Mouse (Mus musculus): ENCODE measurements at regions not wholly inside any gene's neighbourhood (a gene's known extent, or its start where the extent isn't known, plus 50 kb on each side); places are given as distances from the start of the nearest gene placed in this dataset.
A peak's percentile ranks its signal among the peaks of the same experiment; 100 is the strongest.

DNA sequence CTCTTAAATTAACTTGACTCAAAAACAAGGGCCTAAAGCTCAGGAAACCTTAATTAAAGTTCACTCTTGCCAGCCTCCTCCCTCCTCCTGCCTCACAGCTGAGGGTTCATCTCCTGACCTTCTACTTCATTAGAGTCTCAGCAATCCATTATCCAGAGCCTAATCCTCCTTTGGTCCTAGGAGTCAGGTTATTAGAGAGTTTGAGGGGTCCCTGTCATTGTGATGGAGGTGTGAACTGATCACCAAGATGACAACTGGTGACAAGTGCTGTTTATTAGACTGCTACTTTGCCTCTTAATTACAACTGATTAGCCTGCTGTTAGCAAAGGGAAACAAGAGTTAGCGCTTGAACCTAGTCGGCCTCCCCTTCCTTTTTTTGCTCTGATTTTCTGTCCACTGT, 481.1 kb downstream of the Ofcc1 start:
- peaks cover 13% of the 10 kb centered on the region for H3K4me1 ChIP-seq
- H3K27ac ChIP-seq, result no peak overlapping the region
- H3K36me3 ChIP-seq (ENCODE audit: poor library complexity, severe bottlenecking), result no peaks in the 10 kb centered on the region
- no peak overlapping the region for H3K9ac ChIP-seq
- peaks cover 10% of the 10 kb centered on the region; the same call in 1 of the 2 replicates for H3K27me3 ChIP-seq
- H3K4me2 ChIP-seq, result no peak overlapping the region
- no peaks in the 10 kb centered on the region for H3K9me3 ChIP-seq (replicated peaks)
- no peak for ATAC-seq
- no peak overlapping the region for H3K4me3 ChIP-seq
- WGBS, result 9% methylated on average over 2 of the region's 2 CpGs

GRCm38 (mm10) chr13:39877361-39878141, 483.7 kb downstream of the Ofcc1 start:
- H3K27ac ChIP-seq, result peak overlapping the region; percentile 57
- WGBS, result 5% methylated on average over 16 of the region's 16 CpGs
- 0 out of 2 replicates have a peak overlapping the region, but pooled peaks have one; percentile 21 for H3K9ac ChIP-seq
- ATAC-seq, result peak; percentile 90
- peaks cover 10% of the 10 kb centered on the region; the same call in 1 of the 2 replicates for H3K27me3 ChIP-seq
- peak overlapping the region; percentile 18 for H3K4me3 ChIP-seq
- peaks cover 13% of the 10 kb centered on the region for H3K4me1 ChIP-seq
- peak overlapping the region; percentile 55 for H3K4me2 ChIP-seq
- H3K36me3 ChIP-seq (ENCODE audit: poor library complexity, severe bottlenecking), result no peaks in the 10 kb centered on the region
- no peaks in the 10 kb centered on the region for H3K9me3 ChIP-seq (replicated peaks)

- Histone ChIP-seq H3K4me3 (no peak overlapping the region), H3K4me2 (no peak overlapping the region), H3K4me1 (no peaks in the 10 kb centered on the region), H3K9me3 (replicated peaks) (no peaks in the 10 kb centered on the region), H3K36me3 (ENCODE audit: poor library complexity, severe bottlenecking) (no peaks in the 10 kb centered on the region), H3K27me3 (no peaks in the 10 kb centered on the region), H3K27ac (no peak overlapping the region), H3K9ac (no peak overlapping the region)
- ATAC-seq, result no peak
- 82% methylated on average over 6 of the region's 6 CpGs for WGBS
Observed at GRCm38 (mm10) chr13:39852257-39852800, 508.9 kb downstream of the Ofcc1 start.

DNA sequence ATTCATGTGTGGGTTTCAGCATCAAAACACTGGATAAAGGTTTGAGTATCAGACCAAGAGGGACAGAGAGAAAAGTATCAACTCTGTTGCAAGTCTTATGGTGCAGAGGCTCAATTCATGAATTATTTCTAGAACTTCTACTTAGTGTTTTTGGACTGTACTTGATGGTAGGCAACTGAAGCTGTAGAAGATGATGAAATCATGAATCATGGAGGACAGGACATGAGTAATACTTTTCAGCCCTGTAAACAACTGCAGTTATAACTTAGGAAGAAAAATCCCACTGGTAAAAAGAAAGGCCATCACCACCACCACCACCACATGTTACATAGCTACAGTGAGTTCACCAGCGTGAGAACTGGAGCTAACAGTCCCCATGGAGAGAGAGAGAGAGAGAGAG, 511.9 kb downstream of the Ofcc1 start:
- Histone ChIP-seq H3K27me3 (no peaks in the 10 kb centered on the region), H3K36me3 (ENCODE audit: poor library complexity, severe bottlenecking) (no peaks in the 10 kb centered on the region), H3K4me1 (no peaks in the 10 kb centered on the region), H3K9me3 (replicated peaks) (no peaks in the 10 kb centered on the region), H3K4me3 (no peak overlapping the region), H3K27ac (no peak overlapping the region), H3K4me2 (no peak overlapping the region), H3K9ac (no peak overlapping the region)
- 75% methylated on average over 1 of the region's 1 CpGs for WGBS
- no peak for ATAC-seq

DNA sequence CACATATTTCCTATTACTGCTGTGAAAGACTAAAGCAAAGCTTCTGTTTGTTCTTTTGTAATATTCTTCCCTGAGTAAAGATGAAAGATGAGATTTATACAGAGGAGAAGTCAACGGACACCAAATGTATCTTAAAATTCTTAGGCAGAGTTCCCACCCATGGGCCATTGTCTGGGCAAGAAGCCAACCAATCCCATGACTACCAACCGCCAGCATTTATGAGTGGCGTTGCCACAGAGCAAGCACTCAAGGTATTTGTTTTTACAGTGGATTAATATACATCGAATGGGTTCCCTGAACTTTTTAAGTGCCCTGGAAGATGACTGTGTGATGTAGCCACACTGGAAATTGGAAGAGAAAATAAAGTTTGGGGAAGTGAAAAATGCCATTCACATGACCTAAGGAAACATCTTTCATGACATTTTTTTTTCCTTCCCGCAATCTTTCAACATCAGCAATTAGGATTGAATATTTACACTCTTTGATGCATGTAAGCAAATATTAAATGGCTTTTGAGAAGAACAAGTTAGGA, 525.1 kb downstream of the Ofcc1 start:
- Histone ChIP-seq H3K9me3 (replicated peaks) (no peaks in the 10 kb centered on the region), H3K36me3 (ENCODE audit: poor library complexity, severe bottlenecking) (no peaks in the 10 kb centered on the region), H3K27ac (no peak overlapping the region), H3K4me2 (no peak overlapping the region), H3K27me3 (no peaks in the 10 kb centered on the region), H3K4me1 (peaks cover 17% of the 10 kb centered on the region), H3K4me3 (no peak overlapping the region), H3K9ac (no peak overlapping the region)
- 56% methylated on average over 5 of the region's 5 CpGs for WGBS
- ATAC-seq, result no peak

DNA sequence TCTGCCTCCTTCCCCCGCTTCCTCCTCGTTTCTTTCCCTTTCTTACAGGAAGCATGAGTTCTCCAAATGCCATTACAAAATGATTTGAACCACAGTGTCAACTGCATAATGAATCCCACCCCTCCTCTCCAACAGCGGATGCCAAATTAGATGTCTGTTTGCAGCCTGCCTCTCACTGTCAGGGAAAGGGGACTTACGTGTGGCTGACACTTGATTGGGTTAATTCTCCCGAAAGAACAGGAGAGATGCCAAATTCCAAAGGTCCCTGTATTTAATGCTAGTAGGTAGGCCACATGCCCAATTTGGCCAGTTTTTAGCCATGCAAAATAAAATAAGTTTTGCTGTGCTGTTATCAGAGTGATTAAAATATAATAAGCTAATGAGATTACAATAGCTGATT, 525.9 kb downstream of the Ofcc1 start:
- Histone ChIP-seq H3K9me3 (replicated peaks) (no peaks in the 10 kb centered on the region), H3K27ac (peak overlapping the region; percentile 31; the same call in 1 of the 2 replicates), H3K4me3 (no peak overlapping the region), H3K9ac (no peak overlapping the region), H3K27me3 (0 out of 2 replicates have a peak, but pooled peaks cover 4% of the 10 kb centered on the region), H3K36me3 (ENCODE audit: poor library complexity, severe bottlenecking) (no peaks in the 10 kb centered on the region), H3K4me2 (peak overlapping the region; percentile 43; the same call in 1 of the 2 replicates), H3K4me1 (peaks cover 17% of the 10 kb centered on the region)
- 8% methylated on average over 5 of the region's 5 CpGs for WGBS
- peak; percentile 78 for ATAC-seq

DNA sequence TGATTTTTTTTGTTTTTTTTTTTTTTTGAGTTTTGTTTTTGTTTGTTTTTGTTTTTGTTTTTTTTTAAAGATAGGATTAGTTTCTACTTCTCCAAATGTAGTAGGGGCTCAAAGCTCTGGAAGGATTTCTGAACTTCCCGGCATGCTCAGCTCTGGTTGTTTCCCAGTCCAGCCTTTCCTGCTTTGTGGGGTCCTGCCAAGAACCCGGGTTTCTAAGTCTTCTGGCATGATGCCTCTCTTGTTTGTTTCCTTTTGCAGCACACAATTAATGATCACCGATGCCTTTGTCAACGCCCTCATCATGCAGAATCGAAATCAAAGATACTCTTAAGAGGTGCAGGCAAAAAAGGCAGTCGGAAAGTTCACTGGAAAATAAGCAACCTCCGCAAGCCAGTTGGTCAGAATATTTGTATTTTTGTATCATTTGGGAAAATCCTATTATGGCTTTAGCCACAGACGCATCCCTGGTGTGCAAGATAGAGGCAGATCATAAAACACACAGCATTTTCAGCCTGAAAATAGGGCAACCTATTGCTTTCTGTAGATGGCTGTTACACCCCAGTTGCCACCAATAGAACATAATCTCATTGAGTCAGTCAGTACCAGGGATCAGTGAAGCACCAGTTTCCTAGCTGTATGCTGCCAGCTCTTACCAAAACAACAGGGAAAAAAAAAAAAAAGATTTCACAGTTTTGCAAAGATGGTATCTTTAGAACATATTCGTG, 526.6 kb downstream of the Ofcc1 start:
- Histone ChIP-seq H3K9ac (no peak overlapping the region), H3K9me3 (replicated peaks) (no peaks in the 10 kb centered on the region), H3K4me2 (peak overlapping the region; percentile 43), H3K27ac (peak overlapping the region; percentile 31; the same call in 1 of the 2 replicates), H3K4me3 (no peak overlapping the region), H3K27me3 (0 out of 2 replicates have a peak, but pooled peaks cover 4% of the 10 kb centered on the region), H3K36me3 (ENCODE audit: poor library complexity, severe bottlenecking) (no peaks in the 10 kb centered on the region), H3K4me1 (peaks cover 17% of the 10 kb centered on the region)
- 29% methylated on average over 9 of the region's 9 CpGs for WGBS
- peak; percentile 73 for ATAC-seq

- Histone ChIP-seq H3K27ac (peak overlapping the region; percentile 68), H3K4me1 (peaks cover 18% of the 10 kb centered on the region), H3K36me3 (ENCODE audit: poor library complexity, severe bottlenecking) (no peaks in the 10 kb centered on the region), H3K9me3 (replicated peaks) (no peaks in the 10 kb centered on the region), H3K9ac (peak overlapping the region; percentile 45), H3K4me3 (peak overlapping the region; percentile 41), H3K4me2 (peak overlapping the region; percentile 69), H3K27me3 (no peaks in the 10 kb centered on the region)
- 4% methylated on average over 20 of the region's 20 CpGs for WGBS
- ATAC-seq, result peak; percentile 74
Observed at GRCm38 (mm10) chr13:39823965-39824555, 537.2 kb downstream of the Ofcc1 start.

DNA sequence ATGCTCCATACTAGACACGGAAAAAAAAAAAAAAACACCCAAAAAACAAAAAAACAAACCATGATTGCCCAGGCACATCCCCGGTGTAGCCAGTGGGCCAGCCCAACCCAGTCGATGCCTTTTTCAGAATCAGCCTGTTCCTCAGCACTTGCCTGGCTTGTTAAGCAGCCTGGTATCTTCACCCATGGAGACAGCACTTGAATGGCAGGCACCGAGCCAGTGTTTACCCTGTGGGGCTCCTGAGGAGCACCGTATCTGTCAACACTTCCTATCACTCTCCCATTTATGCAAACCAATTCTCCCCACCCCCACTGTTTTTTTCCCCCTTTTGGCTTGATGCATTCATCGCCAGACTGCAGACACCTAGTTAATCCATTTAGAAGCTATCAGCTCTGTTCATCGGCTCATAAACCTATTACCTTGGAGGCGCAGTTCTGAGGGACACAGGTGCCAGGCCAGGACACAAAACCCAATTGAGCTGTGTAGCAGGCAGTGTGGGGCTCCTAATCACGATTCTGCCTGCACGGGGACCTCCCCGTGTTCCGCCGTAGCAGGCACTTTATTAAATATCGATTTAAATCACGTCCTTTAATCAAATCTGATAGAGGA, 537.8 kb downstream of the Ofcc1 start:
- peak overlapping the region; percentile 68; the same call in 1 of the 2 replicates for H3K27ac ChIP-seq
- no peaks in the 10 kb centered on the region for H3K36me3 ChIP-seq (ENCODE audit: poor library complexity, severe bottlenecking)
- peak; percentile 90 for ATAC-seq
- peak overlapping the region; percentile 69 for H3K4me2 ChIP-seq
- no peaks in the 10 kb centered on the region for H3K27me3 ChIP-seq
- 14% methylated on average over 15 of the region's 15 CpGs for WGBS
- peaks cover 18% of the 10 kb centered on the region for H3K4me1 ChIP-seq
- no peak overlapping the region; the same call in 1 of the 2 replicates for H3K9ac ChIP-seq
- H3K4me3 ChIP-seq, result peak overlapping the region; percentile 41
- H3K9me3 ChIP-seq (replicated peaks), result no peaks in the 10 kb centered on the region

DNA sequence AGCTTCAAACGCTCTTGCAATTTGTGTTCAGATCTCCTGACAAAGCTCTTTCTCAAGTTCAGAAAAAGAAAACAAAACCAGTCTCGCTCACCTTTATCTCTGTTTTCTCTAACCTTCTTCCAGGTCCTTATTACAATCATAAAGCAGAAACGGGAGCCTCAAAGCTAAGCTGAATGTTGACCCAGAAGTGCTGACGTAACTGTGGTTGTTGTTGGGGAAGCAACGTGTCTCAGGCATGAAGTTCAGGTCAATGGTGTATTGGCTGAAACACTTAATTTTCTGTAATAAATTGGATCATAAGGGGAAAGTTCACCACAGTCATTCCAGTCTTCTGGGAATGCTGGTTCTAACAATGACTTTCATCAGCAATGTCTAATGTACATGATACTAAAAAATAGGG, 586.7 kb downstream of the Ofcc1 start:
- 0 out of 2 replicates have a peak, but pooled peaks cover 6% of the 10 kb centered on the region for H3K4me1 ChIP-seq
- no peak for ATAC-seq
- H3K4me3 ChIP-seq, result no peak overlapping the region
- no peak overlapping the region for H3K9ac ChIP-seq
- no peak overlapping the region for H3K27ac ChIP-seq
- H3K9me3 ChIP-seq (replicated peaks), result no peaks in the 10 kb centered on the region
- H3K27me3 ChIP-seq, result no peaks in the 10 kb centered on the region; the same call in 1 of the 2 replicates
- H3K36me3 ChIP-seq (ENCODE audit: poor library complexity, severe bottlenecking), result no peaks in the 10 kb centered on the region
- H3K4me2 ChIP-seq, result no peak overlapping the region; the same call in 1 of the 2 replicates
- WGBS, result 57% methylated on average over 5 of the region's 5 CpGs

GRCm38 (mm10) chr13:39774111-39774510, 587.1 kb downstream of the Ofcc1 start:
- Histone ChIP-seq H3K4me1 (0 out of 2 replicates have a peak, but pooled peaks cover 6% of the 10 kb centered on the region), H3K36me3 (ENCODE audit: poor library complexity, severe bottlenecking) (no peaks in the 10 kb centered on the region), H3K9ac (no peak overlapping the region), H3K4me3 (no peak overlapping the region), H3K9me3 (replicated peaks) (no peaks in the 10 kb centered on the region), H3K27ac (no peak overlapping the region), H3K4me2 (no peak overlapping the region; the same call in 1 of the 2 replicates), H3K27me3 (no peaks in the 10 kb centered on the region; the same call in 1 of the 2 replicates)
- 66% methylated on average over 8 of the region's 8 CpGs for WGBS
- 0 out of 2 replicates have a peak, but pooled peaks have one; percentile 70 for ATAC-seq
